Mouse (Mus musculus): ENCODE measurements at regions not wholly inside any gene's neighbourhood (a gene's known extent, or its start where the extent isn't known, plus 50 kb on each side); places are given as distances from the start of the nearest gene placed in this dataset.
"Not testable (repeated sequence)": the region's sequence is repeated elsewhere in the genome, so short reads cannot be mapped to it uniquely, and the experiment has no call there.

- Histone ChIP-seq H3K27ac (no peak overlapping the region), H3K4me3 (no peak overlapping the region)
- 80% methylated on average over 9 of the region's 9 CpGs for WGBS
These were observed 75.0 kb downstream of the Suds3 start for GRCm38 (mm10) chr5:117040878-117041277.

GRCm38 (mm10) chr5:117037261-117037660 is 78.7 kb downstream of the Suds3 start:
- Histone ChIP-seq H3K36me3 (replicated peaks) (no peaks in the 10 kb centered on the region), H3K27me3 (ENCODE audit: poor library complexity, severe bottlenecking) (no peaks in the 10 kb centered on the region), H3K4me1 (no peaks in the 10 kb centered on the region), H3K4me3 (no peak overlapping the region), H3K27ac (no peak overlapping the region), H3K9me3 (no peaks in the 10 kb centered on the region)
- peak; percentile 21 for DNase-seq (ENCODE audit: extremely low spot score, low spot score)
- WGBS = 34% methylated on average over 3 of the region's 3 CpGs

More at GRCm38 (mm10) chr5:117040878-117041277, 75.0 kb downstream of the Suds3 start:
- no peaks in the 10 kb centered on the region for H3K36me3 ChIP-seq (replicated peaks)
- no peak for DNase-seq (ENCODE audit: extremely low spot score, low spot score)
- H3K27me3 ChIP-seq (ENCODE audit: poor library complexity, severe bottlenecking) = no peaks in the 10 kb centered on the region
- H3K4me1 ChIP-seq = no peaks in the 10 kb centered on the region
- H3K9me3 ChIP-seq = no peaks in the 10 kb centered on the region

GRCm38 (mm10) chr5:117032130-117032529 is 83.8 kb downstream of the Suds3 start:
- no peak for DNase-seq (ENCODE audit: extremely low spot score, low spot score)
- Histone ChIP-seq H3K9me3 (no peaks in the 10 kb centered on the region), H3K27ac (no peak overlapping the region), H3K36me3 (replicated peaks) (no peaks in the 10 kb centered on the region), H3K4me1 (no peaks in the 10 kb centered on the region), H3K27me3 (ENCODE audit: poor library complexity, severe bottlenecking) (no peaks in the 10 kb centered on the region), H3K4me3 (no peak overlapping the region)
- 87% methylated on average over 10 of the region's 10 CpGs for WGBS

DNA sequence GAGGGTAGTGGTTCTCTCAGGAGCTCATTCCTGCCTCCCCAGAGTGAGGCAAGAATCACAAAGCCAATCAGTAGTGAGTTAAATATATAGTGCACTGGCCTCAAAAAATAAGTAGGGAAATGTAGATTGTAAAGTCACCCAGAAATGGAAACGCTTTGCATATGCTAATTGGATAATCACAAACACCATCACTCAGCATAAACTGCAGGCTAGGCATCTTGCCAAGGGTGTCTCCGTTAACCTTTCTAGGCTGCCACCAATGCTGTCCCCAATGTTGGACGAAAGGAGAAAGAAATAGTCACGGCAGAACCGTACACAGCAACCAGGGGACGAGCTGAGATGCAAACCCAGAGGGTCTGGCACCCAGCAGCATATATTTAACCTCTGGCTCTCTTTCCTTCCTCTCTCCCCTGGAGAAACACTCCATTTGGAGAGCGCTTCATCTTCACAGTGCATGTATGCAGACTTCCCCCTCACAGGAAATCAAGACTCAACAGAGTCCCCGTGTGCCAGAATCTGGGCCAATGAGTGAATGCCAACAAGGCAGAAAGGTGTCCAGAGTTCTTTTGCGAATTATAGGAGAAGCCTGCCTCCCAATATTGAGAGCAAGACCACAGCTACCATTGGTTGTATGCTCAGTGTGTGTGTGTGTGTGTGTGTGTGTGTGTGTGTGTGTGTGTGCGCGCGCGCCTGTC is 90.1 kb downstream of the Suds3 start:
- Histone ChIP-seq H3K9me3 (peaks cover 3% of the 10 kb centered on the region; the same call in 1 of the 2 replicates), H3K4me3 (no peak overlapping the region), H3K4me1 (no peaks in the 10 kb centered on the region), H3K27ac (no peak overlapping the region), H3K27me3 (ENCODE audit: poor library complexity, severe bottlenecking) (no peaks in the 10 kb centered on the region), H3K36me3 (replicated peaks) (no peaks in the 10 kb centered on the region)
- 92% methylated on average over 13 of the region's 13 CpGs for WGBS
- DNase-seq (ENCODE audit: extremely low spot score, low spot score) = no peak

DNA sequence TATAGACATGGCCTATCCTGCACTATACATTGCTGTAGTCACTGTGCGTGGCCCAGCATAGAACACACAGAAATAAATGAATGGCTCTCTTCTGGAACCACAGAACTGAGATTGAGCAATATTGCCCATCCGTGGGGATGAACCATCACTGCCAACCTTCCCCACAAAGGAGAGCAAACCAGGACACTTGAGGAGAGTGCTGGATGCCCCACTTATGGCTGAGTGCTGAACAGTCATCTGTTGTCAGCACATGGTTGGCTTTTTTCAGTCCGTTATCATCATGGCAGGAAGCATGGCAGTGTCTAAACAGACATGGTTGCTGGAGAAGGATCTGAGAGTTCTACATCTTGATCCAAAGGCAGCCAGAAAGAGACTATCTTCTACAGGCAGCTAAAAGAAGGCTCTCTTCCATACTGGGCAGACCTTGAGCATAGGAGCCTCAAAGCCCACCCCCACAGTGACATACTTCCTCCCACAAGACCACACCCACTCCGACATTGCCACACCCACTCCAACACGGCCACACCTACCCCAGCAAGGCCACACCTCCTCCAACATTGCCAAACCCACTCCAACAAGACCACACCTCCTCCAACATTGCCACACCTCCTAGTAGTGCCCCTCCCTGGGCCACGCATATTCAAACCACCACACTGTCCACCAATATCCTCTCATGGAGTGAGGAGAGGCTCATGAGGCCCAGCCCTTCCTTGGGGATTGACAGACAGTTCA is 97.3 kb downstream of the Suds3 start:
- H3K9me3 ChIP-seq = peaks cover 9% of the 10 kb centered on the region; the same call in 1 of the 2 replicates
- no peaks in the 10 kb centered on the region for H3K4me1 ChIP-seq
- DNase-seq (ENCODE audit: extremely low spot score, low spot score) = no peak
- no peak overlapping the region for H3K27ac ChIP-seq
- H3K4me3 ChIP-seq = no peak overlapping the region
- 92% methylated on average over 6 of the region's 6 CpGs for WGBS
- H3K27me3 ChIP-seq (ENCODE audit: poor library complexity, severe bottlenecking) = no peaks in the 10 kb centered on the region
- H3K36me3 ChIP-seq (replicated peaks) = no peaks in the 10 kb centered on the region

GRCm38 (mm10) chr5:117011128-117011527 is 104.8 kb downstream of the Suds3 start:
- Histone ChIP-seq H3K9me3 (0 out of 2 replicates have a peak, but pooled peaks cover 5% of the 10 kb centered on the region), H3K4me1 (peaks cover under 1% of the 10 kb centered on the region; the same call in 1 of the 2 replicates), H3K36me3 (replicated peaks) (no peaks in the 10 kb centered on the region), H3K27me3 (ENCODE audit: poor library complexity, severe bottlenecking) (no peaks in the 10 kb centered on the region), H3K4me3 (no peak overlapping the region), H3K27ac (no peak overlapping the region)
- no peak for DNase-seq (ENCODE audit: extremely low spot score, low spot score)
- WGBS = 93% methylated on average over 7 of the region's 7 CpGs

DNA sequence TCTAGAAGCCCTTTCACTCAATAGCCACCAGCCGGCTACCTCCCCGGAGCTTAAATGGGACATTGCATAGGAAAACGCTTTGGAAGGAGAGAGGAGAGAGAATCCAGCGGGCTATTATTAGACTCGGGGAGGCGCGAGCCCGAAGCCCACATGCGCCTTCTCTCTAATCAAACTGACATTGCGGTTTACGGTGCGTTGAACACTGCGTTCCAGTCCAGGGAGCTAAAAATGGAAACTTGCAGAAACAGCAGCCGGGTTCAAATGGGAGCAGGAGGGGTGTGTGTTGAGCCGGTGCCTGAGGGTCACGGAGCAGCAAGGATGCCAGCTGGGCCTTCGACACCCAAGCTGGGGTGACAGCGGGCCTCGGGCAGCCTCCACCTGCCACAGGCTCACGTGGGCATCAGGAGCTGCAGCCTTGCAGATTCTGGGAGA is 115.1 kb downstream of the Suds3 start:
- peak overlapping the region; percentile 75 for H3K27ac ChIP-seq
- 58% methylated on average over 20 of the region's 20 CpGs for WGBS

GRCm38 (mm10) chr5:116994508-116994907 is 121.4 kb downstream of the Suds3 start:
- Histone ChIP-seq H3K27ac (no peak overlapping the region), H3K27me3 (ENCODE audit: poor library complexity, severe bottlenecking) (no peaks in the 10 kb centered on the region), H3K36me3 (replicated peaks) (no peaks in the 10 kb centered on the region), H3K4me3 (no peak overlapping the region), H3K9me3 (peaks cover 9% of the 10 kb centered on the region; the same call in 1 of the 2 replicates), H3K4me1 (no peaks in the 10 kb centered on the region)
- DNase-seq (ENCODE audit: extremely low spot score, low spot score) = no peak
- WGBS = 80% methylated on average over 5 of the region's 5 CpGs

More for the DNA sequence above, 115.1 kb downstream of the Suds3 start:
- no peaks in the 10 kb centered on the region for H3K27me3 ChIP-seq (ENCODE audit: poor library complexity, severe bottlenecking)
- H3K36me3 ChIP-seq (replicated peaks) = no peaks in the 10 kb centered on the region
- H3K9me3 ChIP-seq = peaks cover 4% of the 10 kb centered on the region; the same call in 1 of the 2 replicates
- H3K4me1 ChIP-seq = peaks cover 19% of the 10 kb centered on the region
- no peak overlapping the region for H3K4me3 ChIP-seq
- peak; percentile 24 for DNase-seq (ENCODE audit: extremely low spot score, low spot score)

GRCm38 (mm10) chr5:116993674-116994073 is 122.2 kb downstream of the Suds3 start:
- Histone ChIP-seq H3K9me3 (peaks cover 9% of the 10 kb centered on the region; the same call in 1 of the 2 replicates), H3K27ac (no peak overlapping the region), H3K36me3 (replicated peaks) (no peaks in the 10 kb centered on the region), H3K27me3 (ENCODE audit: poor library complexity, severe bottlenecking) (no peaks in the 10 kb centered on the region), H3K4me1 (no peaks in the 10 kb centered on the region), H3K4me3 (no peak overlapping the region)
- WGBS = 96% methylated on average over 1 of the region's 1 CpGs
- no peak for DNase-seq (ENCODE audit: extremely low spot score, low spot score)

GRCm38 (mm10) chr5:116991461-116991860 is 124.5 kb downstream of the Suds3 start:
- Histone ChIP-seq H3K4me3 (no peak overlapping the region), H3K9me3 (peaks cover 9% of the 10 kb centered on the region; the same call in 1 of the 2 replicates), H3K36me3 (replicated peaks) (no peaks in the 10 kb centered on the region), H3K4me1 (no peaks in the 10 kb centered on the region), H3K27me3 (ENCODE audit: poor library complexity, severe bottlenecking) (no peaks in the 10 kb centered on the region), H3K27ac (no peak overlapping the region)
- 87% methylated on average over 6 of the region's 6 CpGs for WGBS
- DNase-seq (ENCODE audit: extremely low spot score, low spot score) = no peak

GRCm38 (mm10) chr5:116971474-116971873 is 144.4 kb downstream of the Suds3 start:
- H3K4me1 ChIP-seq; H3K9me3 ChIP-seq; H3K27me3 ChIP-seq (ENCODE audit: poor library complexity, severe bottlenecking); H3K4me3 ChIP-seq; H3K36me3 ChIP-seq (replicated peaks); H3K27ac ChIP-seq; DNase-seq (ENCODE audit: extremely low spot score, low spot score): not testable (repeated sequence)
- WGBS = 84% methylated on average over 4 of the region's 4 CpGs

- Histone ChIP-seq H3K27me3 (ENCODE audit: poor library complexity, severe bottlenecking) (no peaks in the 10 kb centered on the region), H3K4me3 (no peak overlapping the region), H3K9me3 (no peaks in the 10 kb centered on the region; the same call in 1 of the 2 replicates), H3K36me3 (replicated peaks) (no peaks in the 10 kb centered on the region), H3K27ac (no peak overlapping the region), H3K4me1 (peaks cover 5% of the 10 kb centered on the region; the same call in 1 of the 2 replicates)
- 88% methylated on average over 7 of the region's 7 CpGs for WGBS
- DNase-seq (ENCODE audit: extremely low spot score, low spot score) = no peak
These were observed 151.7 kb downstream of the Suds3 start for GRCm38 (mm10) chr5:116964171-116964570.

- 66% methylated on average over 2 of the region's 2 CpGs for WGBS
- H3K4me3 ChIP-seq = no peak overlapping the region
- peaks cover 5% of the 10 kb centered on the region; the same call in 1 of the 2 replicates for H3K4me1 ChIP-seq
- no peak overlapping the region for H3K27ac ChIP-seq
- DNase-seq (ENCODE audit: extremely low spot score, low spot score) = no peak
- H3K9me3 ChIP-seq = no peaks in the 10 kb centered on the region; the same call in 1 of the 2 replicates
- H3K36me3 ChIP-seq (replicated peaks) = no peaks in the 10 kb centered on the region
- no peaks in the 10 kb centered on the region for H3K27me3 ChIP-seq (ENCODE audit: poor library complexity, severe bottlenecking)
These were observed 152.8 kb downstream of the Suds3 start for GRCm38 (mm10) chr5:116963106-116963505.
